Mouse (Mus musculus): ENCODE results near the gene Spdef. TPM values are rescaled to one million over a fixed set of nuclear protein-coding genes. Genes with fewer than 3 reads are reported as not detected.

The Spdef gene
- total RNA-seq, 2 experiments from 2014 or later, result not detected

DNA sequence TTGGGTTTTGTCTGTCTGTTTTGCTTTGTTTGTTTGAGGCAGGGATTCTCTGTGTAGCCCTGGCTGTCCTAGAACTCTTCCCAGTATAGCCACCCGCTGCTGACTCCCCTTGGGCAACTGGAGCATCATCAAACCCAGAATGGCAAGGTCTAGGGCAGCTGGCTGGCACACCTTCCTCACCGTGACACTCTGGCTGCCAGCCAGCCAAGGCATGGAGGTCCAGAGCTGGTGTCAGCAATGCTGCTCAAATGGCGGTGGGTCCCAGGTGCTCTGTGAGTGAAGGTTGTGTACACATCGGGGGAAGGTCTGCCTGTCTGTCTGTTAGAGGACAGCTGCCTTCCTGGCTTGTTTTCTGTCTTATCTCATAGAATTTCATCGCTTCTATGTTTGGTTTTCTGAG is 3.4 kb upstream of the Spdef start:
- intact Hi-C loops (cut with DNase I), result no loop called here
- DNase-seq, result no peak

GRCm38 (mm10) chr17:27726527-27726926 is 2.2 kb downstream of the Spdef start:
- intact Hi-C loops (cut with DNase I), result no loop called here
- no peak for DNase-seq

GRCm38 (mm10) chr17:27725412-27725811 is 3.3 kb downstream of the Spdef start:
- DNase-seq, result no peak
- intact Hi-C loops (cut with DNase I), result no loop called here

DNA sequence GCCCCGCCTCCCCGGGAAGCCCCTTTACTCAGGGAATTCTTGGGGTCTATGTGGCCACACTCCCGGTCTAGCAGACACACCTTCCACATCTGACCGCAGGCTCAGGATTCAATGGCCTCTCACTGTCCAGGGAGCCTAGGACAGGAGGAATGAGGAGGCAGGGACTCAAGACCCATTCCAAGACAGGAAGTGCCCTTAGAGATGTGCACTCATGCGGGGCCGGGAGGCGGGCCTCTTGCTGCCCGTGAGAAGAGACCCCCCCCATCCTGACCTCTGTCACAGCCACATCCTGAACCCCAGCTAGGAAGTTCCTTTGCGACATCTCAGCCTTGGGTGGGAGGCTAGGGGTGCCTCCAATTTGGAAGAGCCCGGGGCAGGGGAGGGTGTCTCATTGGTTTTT is 3.7 kb downstream of the Spdef start:
- intact Hi-C loops (cut with DNase I), result no loop called here

DNA sequence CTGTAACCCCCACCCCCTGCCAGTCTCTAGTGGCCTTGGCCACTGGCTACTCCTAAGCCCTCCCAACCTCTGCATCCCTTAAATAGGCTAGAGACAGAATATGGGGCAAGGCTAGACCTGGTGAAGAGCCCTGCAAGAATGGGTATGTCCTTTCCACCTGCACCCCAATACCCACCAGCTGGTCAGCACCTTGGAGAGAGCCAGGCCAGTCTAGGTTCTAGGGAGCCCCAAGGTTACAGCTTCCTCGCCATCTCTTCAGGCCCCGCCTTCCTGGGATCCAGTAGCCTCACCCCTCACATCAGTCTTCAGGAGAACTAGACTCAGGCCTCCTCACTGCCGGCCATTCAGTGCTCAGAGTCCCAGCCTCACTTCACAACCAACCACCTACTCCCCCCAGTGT is 4.4 kb downstream of the Spdef start:
- DNase-seq, result no peak
- intact Hi-C loops (cut with DNase I), result no loop called here

More for the DNA sequence above, 3.7 kb downstream of the Spdef start:
- no peak for DNase-seq

- intact Hi-C loops (cut with DNase I), result no loop called here
- DNase-seq, result peak; percentile 39 to 44
Measured at GRCm38 (mm10) chr17:27721125-27721664, 7.6 kb downstream of the Spdef start.

GRCm38 (mm10) chr17:27720326-27720725 is 8.4 kb downstream of the Spdef start:
- intact Hi-C loops (cut with DNase I), result no loop called here
- no peak for DNase-seq

- intact Hi-C loops (cut with DNase I), result no loop called here
- no peak for DNase-seq
Measured at GRCm38 (mm10) chr17:27719663-27720062, 9.1 kb downstream of the Spdef start.

DNA sequence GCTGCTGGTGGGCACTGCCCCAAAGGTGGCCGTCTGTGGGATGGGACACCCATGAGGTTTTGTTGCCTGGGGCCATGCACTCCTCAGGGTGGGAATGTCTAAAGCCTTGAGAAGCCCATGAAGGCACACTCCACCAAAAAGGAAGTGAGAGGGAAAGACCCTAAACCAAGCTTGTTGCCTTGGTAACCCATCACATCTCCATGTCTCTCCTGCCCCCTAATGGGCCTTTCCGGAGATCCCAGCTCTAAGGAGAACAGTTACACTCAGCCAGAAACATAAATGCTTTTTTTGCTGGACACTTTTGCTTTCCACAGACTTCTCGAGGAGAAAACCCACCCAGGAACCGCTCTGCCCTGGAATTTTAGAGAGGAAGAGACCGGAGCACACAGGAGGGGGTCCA is 10.5 kb downstream of the Spdef start:
- no peak for DNase-seq
- intact Hi-C loops (cut with DNase I), result no loop called here

GRCm38 (mm10) chr17:27716804-27717203 is 12.0 kb downstream of the Spdef start:
- intact Hi-C loops (cut with DNase I), result no loop called here
- DNase-seq, result no peak

- peak in 1 of 2 experiments; percentile 17 for DNase-seq
- intact Hi-C loops (cut with DNase I), result no loop called here
Measured at GRCm38 (mm10) chr17:27712832-27713231, 15.9 kb downstream of the Spdef start.

- intact Hi-C loops (cut with DNase I), result no loop called here
- no peak for DNase-seq
Measured at GRCm38 (mm10) chr17:27709650-27710049, 19.1 kb downstream of the Spdef start.

- intact Hi-C loops (cut with DNase I), result no loop called here
- peak; percentile 50 to 65 for DNase-seq
Measured at GRCm38 (mm10) chr17:27707954-27708661, 20.6 kb downstream of the Spdef start.

DNA sequence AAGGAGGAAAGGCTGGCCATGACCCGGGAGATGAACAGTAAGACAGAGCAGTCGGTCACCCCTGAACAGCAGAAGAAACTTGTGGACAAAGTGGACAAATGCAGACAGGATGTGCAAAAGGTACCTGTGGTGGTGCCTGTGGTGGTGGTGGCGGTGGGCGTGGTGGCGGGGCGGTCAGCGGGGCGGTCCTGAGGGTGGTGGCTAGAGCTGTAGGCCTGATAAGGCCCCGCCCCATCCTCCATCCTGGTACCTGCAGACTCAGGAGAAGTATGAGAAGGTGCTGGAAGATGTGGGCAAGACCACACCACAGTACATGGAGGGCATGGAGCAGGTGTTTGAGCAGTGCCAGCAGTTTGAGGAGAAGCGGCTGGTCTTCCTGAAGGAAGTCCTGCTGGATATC is 23.1 kb downstream of the Spdef start:
- no peak for DNase-seq
- intact Hi-C loops (cut with DNase I), result no loop called here

DNA sequence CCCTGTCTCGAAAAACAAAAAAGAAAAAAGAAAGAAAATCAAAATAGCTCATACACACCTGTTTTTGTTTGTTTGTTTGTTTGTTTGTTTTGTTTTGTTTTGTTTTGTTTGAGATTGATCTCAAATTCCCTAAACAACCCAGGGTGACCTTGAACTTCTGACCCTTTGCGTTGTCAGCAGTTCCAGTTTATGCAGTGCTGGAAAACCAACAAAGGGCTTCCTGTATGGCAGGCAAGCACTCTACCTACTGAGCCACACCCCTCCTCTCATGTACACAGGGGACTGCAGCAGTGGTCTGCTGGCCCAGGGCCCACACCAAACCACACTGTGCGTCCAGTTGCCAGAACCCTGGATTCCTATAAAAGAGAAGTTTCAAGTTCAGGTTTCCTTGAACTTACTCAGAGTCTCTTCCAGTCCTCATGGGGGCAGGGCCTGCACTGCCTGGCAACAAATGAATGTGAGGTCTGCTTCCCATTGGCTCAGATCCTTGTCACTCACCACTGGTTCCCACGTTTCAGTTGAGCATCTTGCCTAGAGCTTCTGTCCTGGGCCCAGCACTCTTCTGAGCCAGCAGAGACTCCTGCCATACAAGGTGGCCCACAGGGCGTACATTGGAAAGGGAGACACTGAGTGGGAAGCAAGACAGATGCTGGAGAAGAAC is 24.7 kb downstream of the Spdef start:
- intact Hi-C loops (cut with DNase I), result no loop called here
- peak in 1 of 2 experiments; percentile 25 for DNase-seq

- intact Hi-C loops (cut with DNase I), result no loop called here
- DNase-seq, result peak; percentile 49 to 70
Measured at GRCm38 (mm10) chr17:27702518-27702917, 26.2 kb downstream of the Spdef start.

- intact Hi-C loops (cut with DNase I), result no loop called here
- DNase-seq, result no peak
Measured at GRCm38 (mm10) chr17:27701856-27702255, 26.9 kb downstream of the Spdef start.

DNA sequence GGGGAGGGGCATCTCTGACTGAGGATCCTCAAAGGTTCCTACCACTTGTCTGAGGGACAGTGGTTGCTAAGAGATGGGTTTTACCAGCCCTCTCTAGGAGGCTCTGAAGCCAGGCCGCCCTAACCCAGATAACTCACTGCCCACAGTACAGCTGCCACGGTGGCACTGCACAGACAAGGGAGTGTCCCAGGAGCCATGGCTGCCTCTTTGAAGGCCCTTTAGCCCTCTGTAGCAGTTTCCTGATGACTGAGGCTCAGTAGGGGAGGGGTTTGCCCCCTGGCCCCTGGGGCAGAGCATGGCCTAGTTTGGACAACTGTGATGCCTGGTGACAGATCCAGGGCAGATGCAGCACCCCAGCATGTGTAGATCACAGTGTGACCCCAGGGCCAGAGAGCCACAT is 27.9 kb downstream of the Spdef start:
- intact Hi-C loops (cut with DNase I), result no loop called here
- no peak for DNase-seq

- no peak for DNase-seq
- intact Hi-C loops (cut with DNase I), result no loop called here
Measured at GRCm38 (mm10) chr17:27699641-27700244, 29.0 kb downstream of the Spdef start.

- intact Hi-C loops (cut with DNase I), result no loop called here
Measured at GRCm38 (mm10) chr17:27690993-27691693, 37.6 kb downstream of the Spdef start.

GRCm38 (mm10) chr17:27686395-27686794 is 42.4 kb downstream of the Spdef start:
- intact Hi-C loops (cut with DNase I), result no loop called here
- DNase-seq, result no peak

More at GRCm38 (mm10) chr17:27690993-27691693, 37.6 kb downstream of the Spdef start:
- no peak for DNase-seq
